Mouse (Mus musculus): ENCODE measurements at regions not wholly inside any gene's neighbourhood (a gene's known extent, or its start where the extent isn't known, plus 50 kb on each side); places are given as distances from the start of the nearest gene placed in this dataset.

- Histone ChIP-seq H3K36me3 (ENCODE audit: control insufficient read depth, insufficient read depth, low read length) (no peaks in the 10 kb centered on the region), H3K4me2 (ENCODE audit: low read depth) (no peak overlapping the region), H3K4me3 (ENCODE audit: low read depth, low read length) (no peak overlapping the region), H3K27me3 (ENCODE audit: control insufficient read depth, insufficient read depth, low read length) (no peaks in the 10 kb centered on the region), H3K9me3 (ENCODE audit: control insufficient read depth, low read length) (no peaks in the 10 kb centered on the region), H3K27ac (ENCODE audit: low read depth, low read length) (no peak overlapping the region), H3K4me1 (ENCODE audit: control insufficient read depth, insufficient read depth, low read length) (no peaks in the 10 kb centered on the region), H3K9ac (ENCODE audit: low read length) (no peak overlapping the region)
- DNase-seq (ENCODE audit: low spot score) (no peak), ATAC-seq (ENCODE audit: insufficient read depth, low FRiP score, low TSS enrichment) (no peak)
- 82% methylated on average over 11 of the region's 11 CpGs for WGBS
Measured at GRCm38 (mm10) chr1:184536311-184537200, 195.9 kb downstream of the Hlx start.

GRCm38 (mm10) chr1:184535691-184536090, 196.7 kb downstream of the Hlx start:
- DNase-seq (ENCODE audit: low spot score), result no peak
- Histone ChIP-seq H3K9me3 (ENCODE audit: control insufficient read depth, low read length) (no peaks in the 10 kb centered on the region), H3K27me3 (ENCODE audit: control insufficient read depth, insufficient read depth, low read length) (no peaks in the 10 kb centered on the region), H3K4me2 (ENCODE audit: low read depth) (no peak overlapping the region), H3K36me3 (ENCODE audit: control insufficient read depth, insufficient read depth, low read length) (no peaks in the 10 kb centered on the region), H3K27ac (ENCODE audit: low read depth, low read length) (no peak overlapping the region), H3K4me1 (ENCODE audit: control insufficient read depth, insufficient read depth, low read length) (no peaks in the 10 kb centered on the region), H3K9ac (ENCODE audit: low read length) (no peak overlapping the region), H3K4me3 (ENCODE audit: low read depth, low read length) (no peak overlapping the region)
- 92% methylated on average over 3 of the region's 3 CpGs for WGBS
- no peak for ATAC-seq (ENCODE audit: insufficient read depth, low FRiP score, low TSS enrichment)

GRCm38 (mm10) chr1:184534511-184534910, 197.9 kb downstream of the Hlx start:
- ATAC-seq (ENCODE audit: insufficient read depth, low FRiP score, low TSS enrichment) (no peak), DNase-seq (ENCODE audit: low spot score) (no peak)
- H3K4me3 ChIP-seq (ENCODE audit: low read depth, low read length), result no peak overlapping the region
- H3K36me3 ChIP-seq (ENCODE audit: control insufficient read depth, insufficient read depth, low read length), result no peaks in the 10 kb centered on the region
- H3K4me1 ChIP-seq (ENCODE audit: control insufficient read depth, insufficient read depth, low read length), result no peaks in the 10 kb centered on the region
- H3K9me3 ChIP-seq (ENCODE audit: control insufficient read depth, low read length), result no peaks in the 10 kb centered on the region
- no peaks in the 10 kb centered on the region for H3K27me3 ChIP-seq (ENCODE audit: control insufficient read depth, insufficient read depth, low read length)
- no peak overlapping the region for H3K9ac ChIP-seq (ENCODE audit: low read length)
- H3K4me2 ChIP-seq (ENCODE audit: low read depth), result no peak overlapping the region
- 87% methylated on average over 4 of the region's 4 CpGs for WGBS
- H3K27ac ChIP-seq (ENCODE audit: low read depth, low read length), result no peak overlapping the region

GRCm38 (mm10) chr1:184533870-184534269, 198.5 kb downstream of the Hlx start:
- Histone ChIP-seq H3K4me1 (ENCODE audit: control insufficient read depth, insufficient read depth, low read length) (no peaks in the 10 kb centered on the region), H3K9me3 (ENCODE audit: control insufficient read depth, low read length) (no peaks in the 10 kb centered on the region), H3K36me3 (ENCODE audit: control insufficient read depth, insufficient read depth, low read length) (no peaks in the 10 kb centered on the region), H3K27me3 (ENCODE audit: control insufficient read depth, insufficient read depth, low read length) (no peaks in the 10 kb centered on the region), H3K27ac (ENCODE audit: low read depth, low read length) (no peak overlapping the region), H3K4me2 (ENCODE audit: low read depth) (no peak overlapping the region), H3K9ac (ENCODE audit: low read length) (no peak overlapping the region), H3K4me3 (ENCODE audit: low read depth, low read length) (no peak overlapping the region)
- ATAC-seq (ENCODE audit: insufficient read depth, low FRiP score, low TSS enrichment) (no peak), DNase-seq (ENCODE audit: low spot score) (no peak)
- WGBS, result 76% methylated on average over 5 of the region's 5 CpGs

- ATAC-seq (ENCODE audit: insufficient read depth, low FRiP score, low TSS enrichment), result no peak
- no peak overlapping the region for H3K4me2 ChIP-seq (ENCODE audit: low read depth)
- 85% methylated on average over 8 of the region's 8 CpGs for WGBS
- no peak for DNase-seq (ENCODE audit: low spot score)
- H3K27me3 ChIP-seq (ENCODE audit: control insufficient read depth, insufficient read depth, low read length), result no peaks in the 10 kb centered on the region
- no peak overlapping the region for H3K27ac ChIP-seq (ENCODE audit: low read depth, low read length)
- no peaks in the 10 kb centered on the region for H3K9me3 ChIP-seq (ENCODE audit: control insufficient read depth, low read length)
- no peaks in the 10 kb centered on the region for H3K36me3 ChIP-seq (ENCODE audit: control insufficient read depth, insufficient read depth, low read length)
- no peak overlapping the region for H3K9ac ChIP-seq (ENCODE audit: low read length)
- H3K4me3 ChIP-seq (ENCODE audit: low read depth, low read length), result no peak overlapping the region
- no peaks in the 10 kb centered on the region for H3K4me1 ChIP-seq (ENCODE audit: control insufficient read depth, insufficient read depth, low read length)
Measured at GRCm38 (mm10) chr1:184532488-184533055, 199.8 kb downstream of the Hlx start.

- H3K27ac ChIP-seq (ENCODE audit: low read depth, low read length), result no peak overlapping the region
- ATAC-seq (ENCODE audit: insufficient read depth, low FRiP score, low TSS enrichment) (no peak), DNase-seq (ENCODE audit: low spot score) (no peak)
- no peaks in the 10 kb centered on the region for H3K27me3 ChIP-seq (ENCODE audit: control insufficient read depth, insufficient read depth, low read length)
- 58% methylated on average over 3 of the region's 3 CpGs for WGBS
- no peaks in the 10 kb centered on the region for H3K4me1 ChIP-seq (ENCODE audit: control insufficient read depth, insufficient read depth, low read length)
- H3K9me3 ChIP-seq (ENCODE audit: control insufficient read depth, low read length), result no peaks in the 10 kb centered on the region
- no peaks in the 10 kb centered on the region for H3K36me3 ChIP-seq (ENCODE audit: control insufficient read depth, insufficient read depth, low read length)
- H3K4me3 ChIP-seq (ENCODE audit: low read depth, low read length), result no peak overlapping the region
- no peak overlapping the region for H3K4me2 ChIP-seq (ENCODE audit: low read depth)
- no peak overlapping the region for H3K9ac ChIP-seq (ENCODE audit: low read length)
Measured at GRCm38 (mm10) chr1:184530606-184531320, 201.7 kb downstream of the Hlx start.

GRCm38 (mm10) chr1:184525740-184526139, 206.7 kb downstream of the Hlx start:
- Histone ChIP-seq H3K27ac (ENCODE audit: low read depth, low read length) (no peak overlapping the region), H3K9ac (ENCODE audit: low read length) (no peak overlapping the region), H3K9me3 (ENCODE audit: control insufficient read depth, low read length) (no peaks in the 10 kb centered on the region), H3K4me3 (ENCODE audit: low read depth, low read length) (no peak overlapping the region), H3K27me3 (ENCODE audit: control insufficient read depth, insufficient read depth, low read length) (no peaks in the 10 kb centered on the region), H3K4me1 (ENCODE audit: control insufficient read depth, insufficient read depth, low read length) (no peaks in the 10 kb centered on the region), H3K36me3 (ENCODE audit: control insufficient read depth, insufficient read depth, low read length) (no peaks in the 10 kb centered on the region), H3K4me2 (ENCODE audit: low read depth) (no peak overlapping the region)
- DNase-seq (ENCODE audit: low spot score) (no peak), ATAC-seq (ENCODE audit: insufficient read depth, low FRiP score, low TSS enrichment) (no peak)
- WGBS, result 73% methylated on average over 4 of the region's 4 CpGs

- WGBS, result 66% methylated on average over 5 of the region's 5 CpGs
Measured at GRCm38 (mm10) chr1:184519551-184519950, 212.9 kb downstream of the Hlx start.

More at GRCm38 (mm10) chr1:184519551-184519950, 212.9 kb downstream of the Hlx start:
- H3K27me3 ChIP-seq (ENCODE audit: control insufficient read depth, insufficient read depth, low read length), result no peaks in the 10 kb centered on the region
- no peaks in the 10 kb centered on the region for H3K4me1 ChIP-seq (ENCODE audit: control insufficient read depth, insufficient read depth, low read length)
- no peak overlapping the region for H3K4me2 ChIP-seq (ENCODE audit: low read depth)
- no peaks in the 10 kb centered on the region for H3K9me3 ChIP-seq (ENCODE audit: control insufficient read depth, low read length)
- no peaks in the 10 kb centered on the region for H3K36me3 ChIP-seq (ENCODE audit: control insufficient read depth, insufficient read depth, low read length)
- no peak overlapping the region for H3K4me3 ChIP-seq (ENCODE audit: low read depth, low read length)
- DNase-seq (ENCODE audit: low spot score), result peak; percentile 33
- no peak overlapping the region for H3K9ac ChIP-seq (ENCODE audit: low read length)
- H3K27ac ChIP-seq (ENCODE audit: low read depth, low read length), result no peak overlapping the region
- ATAC-seq (ENCODE audit: insufficient read depth, low FRiP score, low TSS enrichment), result no peak
